Mouse (Mus musculus) liver, embryonic 16.5 days (tissue): ENCODE results near the gene Myrf. TPM values are rescaled to one million over a fixed set of nuclear protein-coding genes. Genes with fewer than 3 reads are reported as not detected.

Experiments used
- ATAC-seq: fragments of 200-750 bp; cut with Nextera tagmentation; 2 replicates; pipeline ENCODE4 v1.8.0; 2017; ENCODE audit warnings: low read depth, mild to moderate bottlenecking, moderate number of reproducible peaks, moderate library complexity
- H3K27ac ChIP-seq: fragments of 300-500 bp; sonication (generic); 2 replicates; pipeline ENCODE4 v1.5.1; 2014; ENCODE audit warnings: mild to moderate bottlenecking, low read length
- H3K27me3 ChIP-seq: fragments of 300-500 bp; sonication (generic); 2 replicates; pipeline ENCODE4 v1.6.1; 2014; ENCODE audit warnings: low read depth, low read length, mixed read lengths; ENCODE audit not compliant: control insufficient read depth, insufficient read depth
- H3K36me3 ChIP-seq: fragments of 300-500 bp; sonication (generic); 2 replicates; pipeline ENCODE4 v1.6.1; 2014; ENCODE audit warnings: mild to moderate bottlenecking; ENCODE audit not compliant: control insufficient read depth, insufficient read depth
- H3K4me1 ChIP-seq: fragments of 300-500 bp; sonication (generic); 2 replicates; pipeline ENCODE4 v1.6.1; 2014; ENCODE audit warnings: low read depth, low read length, mixed read lengths; ENCODE audit not compliant: control insufficient read depth
- H3K4me2 ChIP-seq: fragments of 300-500 bp; sonication (generic); 2 replicates; pipeline ENCODE4 v1.6.1; 2014; ENCODE audit warnings: low read depth, low read length, mixed read lengths
- H3K4me3 ChIP-seq: fragments of 300-500 bp; sonication (generic); 2 replicates; pipeline ENCODE4 v1.5.1; 2014; ENCODE audit warnings: low read depth, mild to moderate bottlenecking, low read length
- H3K9ac ChIP-seq: fragments of 300-500 bp; sonication (generic); 2 replicates; pipeline ENCODE4 v1.6.1; 2014; ENCODE audit warnings: low read depth, low read length
- H3K9me3 ChIP-seq: fragments of 300-500 bp; sonication (generic); replicated peaks from 2 replicates; pipeline ENCODE4 v1.6.1; 2016; ENCODE audit warnings: low read length; ENCODE audit not compliant: control insufficient read depth
- WGBS: fragments of 180-500 bp; shearing (Covaris S2); extraction: QIAGEN DNeasy Blood & Tissue Kit; methylation state at CpG from one replicate; pipeline ENCODE4 v1.1.7; 2014; ENCODE audit not compliant: insufficient replicate concordance; 5-methylcytosine and 5-hydroxymethylcytosine counted together
- microRNA-seq: library from miRNA; unstranded; fragments of <30 nt; microRNA quantifications from one replicate; pipeline ENCODE4, GENCODE M21; 2016
- polyA plus RNA-seq: library from polyadenylated mRNA; unstranded; fragments of >200 nt; fragmentation: Nextera tagmentation; extraction: Ambion mirVana; gene quantifications from 2 replicates; pipeline ENCODE4 v1.2.1, GENCODE M21; 2015

Myrf gene
- polyA plus RNA-seq, 1 experiment from 2014 or later: 3.9 TPM

- H3K4me3 ChIP-seq: no peak overlapping the region
- ATAC-seq: no peak
- no peak overlapping the region for H3K4me2 ChIP-seq
- no peaks in the 10 kb centered on the region for H3K36me3 ChIP-seq
- H3K4me1 ChIP-seq: no peaks in the 10 kb centered on the region
- H3K27ac ChIP-seq: no peak overlapping the region
- 68% methylated on average over 3 of the region's 3 CpGs for WGBS
- no peaks in the 10 kb centered on the region for H3K9me3 ChIP-seq
- no peaks in the 10 kb centered on the region for H3K27me3 ChIP-seq
- no peak overlapping the region for H3K9ac ChIP-seq
These were observed 76.7 kb downstream of the Myrf start for GRCm38 (mm10) chr19:10163896-10164295.

Small RNAs within 50 kb of the gene (microRNA-seq; reads per million reads assigned to microRNA genes)
- not detected for gene Mir6993

Other genes starting within 250 kb of the Myrf start
- 0.13 and 0.14 TPM in 2 replicates for gene Best1, start 239.1 kb downstream of the Myrf start, polyA plus RNA-seq
- 236 and 248 TPM in 2 replicates for gene Rab3il1, start 239.1 kb downstream of the Myrf start, polyA plus RNA-seq
- 7.3 and 8.6 TPM in 2 replicates for gene Fads3, start 199.2 kb downstream of the Myrf start, polyA plus RNA-seq
- gene Fads2, start 139.0 kb downstream of the Myrf start, polyA plus RNA-seq: 87.2 and 102 TPM in 2 replicates
- gene Fads1, start 57.9 kb downstream of the Myrf start, polyA plus RNA-seq: 79.4 and 92.4 TPM in 2 replicates
- 277 and 304 TPM in 2 replicates for gene Tmem258, start 36.7 kb downstream of the Myrf start, polyA plus RNA-seq
- gene Fen1, start 36.6 kb downstream of the Myrf start, polyA plus RNA-seq: 114 and 125 TPM in 2 replicates
- gene Dagla, start 64.1 kb upstream of the Myrf start, polyA plus RNA-seq: 0.27 and 0.32 TPM in 2 replicates
- gene Syt7, start 148.3 kb upstream of the Myrf start, polyA plus RNA-seq: 0.11 and 0.39 TPM in 2 replicates
- 0.06 TPM in 1 of 2 replicates, not detected in the other for gene Lrrc10b, start 216.7 kb upstream of the Myrf start, polyA plus RNA-seq
- not detected in 2 replicates for gene Ppp1r32, start 242.2 kb upstream of the Myrf start, polyA plus RNA-seq